Mouse (Mus musculus): ENCODE measurements at regions not wholly inside any gene's neighbourhood (a gene's known extent, or its start where the extent isn't known, plus 50 kb on each side); places are given as distances from the start of the nearest gene placed in this dataset.

DNA sequence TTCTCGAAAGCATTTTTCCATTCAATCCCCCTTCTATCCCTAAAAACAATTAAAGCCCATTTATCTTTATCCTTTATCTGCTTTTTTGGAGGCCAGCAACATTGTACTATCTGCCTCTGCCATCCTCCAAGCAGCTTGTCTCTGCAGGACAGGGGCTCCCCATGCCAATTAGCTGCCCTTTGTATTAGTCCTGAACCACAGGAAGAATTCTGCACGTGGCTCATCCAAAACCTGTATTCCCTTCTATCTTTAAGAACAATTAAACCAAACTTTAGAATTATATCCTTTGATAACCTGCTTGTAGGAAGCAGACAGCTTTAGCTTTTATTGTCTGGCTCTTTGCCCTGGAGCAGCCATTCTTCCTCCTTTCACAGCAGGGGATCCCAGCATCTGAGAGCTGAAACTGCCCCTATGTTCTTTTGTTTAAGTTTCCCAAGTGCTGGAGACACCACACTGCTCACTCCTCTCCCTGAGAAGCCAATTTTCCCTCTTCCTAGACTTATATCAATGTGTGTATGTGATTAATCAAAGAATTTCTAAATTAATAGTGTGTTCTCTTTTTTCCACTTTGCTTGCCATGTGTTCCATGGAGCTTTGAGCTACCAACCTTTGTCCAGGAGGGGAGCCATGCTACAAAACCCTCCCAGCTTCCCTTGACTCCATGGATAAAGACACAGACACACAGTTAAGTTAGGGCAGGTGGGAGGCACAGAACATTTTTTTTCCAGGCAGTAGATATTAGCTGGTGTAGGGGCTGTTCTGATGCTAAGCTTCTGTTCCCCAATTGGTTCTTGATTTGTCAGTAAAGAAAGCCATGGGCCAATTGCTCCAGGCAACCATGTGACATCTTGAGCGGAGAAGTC, 256.6 kb upstream of the Sema3a start:
- DNase-seq = no peak
- TF ChIP-seq CTCF (IDR thresholded peaks at IDR 0.05) = no peak
- Histone ChIP-seq H3K4me3 (no peak overlapping the region), H3K27ac (no peak overlapping the region)
- intact Hi-C loops (cut with DNase I) = no loop called here

DNA sequence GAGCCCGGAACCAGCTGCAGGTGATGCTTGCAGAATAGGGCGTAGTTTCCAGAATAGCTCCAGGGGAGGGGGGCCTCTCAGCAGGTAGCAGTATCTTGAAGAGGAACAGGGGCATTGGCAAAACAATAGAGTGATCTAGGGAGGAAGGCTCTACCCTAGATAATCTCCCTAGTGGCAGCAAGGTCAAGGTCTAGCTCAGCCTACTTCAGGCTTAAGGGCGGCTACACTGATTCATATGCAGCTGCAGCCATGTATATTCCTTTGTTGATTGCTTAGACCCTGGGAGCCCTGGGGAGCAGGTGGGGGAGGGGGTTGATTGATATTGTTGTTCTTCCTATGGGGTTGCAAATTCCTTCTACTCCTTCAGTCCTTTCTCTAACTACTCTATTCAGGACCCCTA, 252.3 kb upstream of the Sema3a start:
- TF ChIP-seq CTCF (IDR thresholded peaks at IDR 0.05) = no peak
- DNase-seq = no peak
- intact Hi-C loops (cut with DNase I) = no loop called here
- Histone ChIP-seq H3K4me3 (no peak overlapping the region), H3K27ac (no peak overlapping the region)

DNA sequence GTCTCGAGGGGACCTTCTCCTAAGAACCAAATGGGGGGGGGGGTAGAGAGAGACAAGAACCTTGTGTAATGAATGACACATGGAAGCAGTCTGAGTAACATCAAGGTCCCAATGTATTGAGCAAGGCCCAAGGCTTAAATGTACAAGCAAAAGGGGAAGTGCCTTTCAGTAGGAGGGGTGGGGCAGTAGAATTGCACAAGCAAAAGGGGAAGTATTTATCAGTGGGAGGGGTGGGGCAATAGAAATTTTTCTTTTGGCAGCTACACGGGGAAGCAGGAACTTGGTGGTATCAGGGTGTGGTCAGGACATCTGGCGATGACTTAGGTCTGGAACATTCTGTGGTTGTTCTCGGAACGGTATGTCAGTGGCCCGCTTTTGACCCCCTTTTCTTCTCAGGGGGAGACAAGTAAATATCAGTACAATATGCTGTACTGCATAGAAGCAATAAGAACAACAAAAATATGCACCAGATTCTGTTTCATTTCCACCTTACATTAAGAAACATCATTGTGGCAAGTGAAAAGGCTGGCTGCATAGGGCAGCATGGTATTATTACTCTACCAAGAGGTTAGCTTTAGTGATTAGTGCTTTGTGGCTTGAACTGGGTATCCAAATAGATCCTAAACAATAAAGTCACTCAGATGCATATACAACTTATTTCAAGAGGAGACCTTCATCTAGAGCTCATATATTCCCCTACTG, 247.5 kb upstream of the Sema3a start:
- intact Hi-C loops (cut with DNase I) = no loop called here
- no peak for DNase-seq
- Histone ChIP-seq H3K4me3 (no peak overlapping the region), H3K27ac (no peak overlapping the region)
- TF ChIP-seq CTCF (IDR thresholded peaks at IDR 0.05) = no peak

DNA sequence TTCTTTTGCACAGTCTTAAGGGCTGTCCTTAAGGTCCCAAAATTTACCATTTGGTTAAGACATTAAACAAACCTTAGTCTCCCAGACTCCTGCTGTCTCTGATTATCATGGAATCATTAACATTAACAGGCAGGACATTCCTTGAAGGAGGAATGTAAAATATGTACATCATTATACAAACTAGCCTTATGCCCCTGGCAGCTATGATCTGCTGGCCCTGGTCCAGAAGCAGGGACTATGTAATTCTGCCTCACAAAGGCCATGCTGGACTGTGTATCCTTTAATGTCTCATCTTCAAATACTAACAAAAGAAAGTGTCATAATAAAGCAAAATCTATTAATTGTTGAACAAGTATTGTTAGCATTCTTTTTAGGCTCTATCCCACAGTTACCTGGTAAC, 232.9 kb upstream of the Sema3a start:
- Histone ChIP-seq H3K4me3 (no peak overlapping the region), H3K27ac (no peak overlapping the region)
- no peak for TF ChIP-seq CTCF (IDR thresholded peaks at IDR 0.05)
- intact Hi-C loops (cut with DNase I) = no loop called here
- no peak for DNase-seq

DNA sequence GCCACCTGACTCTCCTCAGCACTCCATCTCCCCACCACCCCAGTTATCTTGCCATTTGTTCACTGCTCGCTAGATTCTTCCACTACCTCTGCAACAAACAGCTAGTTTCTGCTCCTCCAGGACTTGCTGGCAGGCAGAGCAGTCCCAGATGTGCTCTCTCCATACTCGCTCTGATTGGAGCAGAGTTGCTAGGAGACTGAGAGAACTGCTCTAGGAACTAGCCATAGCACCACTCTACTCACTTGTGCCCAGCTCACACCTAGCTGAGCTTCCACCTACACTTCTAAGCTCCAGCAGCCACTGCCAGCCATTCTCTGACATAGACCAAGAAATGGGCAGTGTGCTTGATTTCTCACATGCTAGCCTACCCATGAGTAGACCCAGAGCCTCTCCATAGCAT, 230.6 kb upstream of the Sema3a start:
- no peak for TF ChIP-seq CTCF (IDR thresholded peaks at IDR 0.05)
- intact Hi-C loops (cut with DNase I) = no loop called here
- no peak overlapping the region for H3K4me3 ChIP-seq
- H3K27ac ChIP-seq = no peak overlapping the region
- DNase-seq = no peak

DNA sequence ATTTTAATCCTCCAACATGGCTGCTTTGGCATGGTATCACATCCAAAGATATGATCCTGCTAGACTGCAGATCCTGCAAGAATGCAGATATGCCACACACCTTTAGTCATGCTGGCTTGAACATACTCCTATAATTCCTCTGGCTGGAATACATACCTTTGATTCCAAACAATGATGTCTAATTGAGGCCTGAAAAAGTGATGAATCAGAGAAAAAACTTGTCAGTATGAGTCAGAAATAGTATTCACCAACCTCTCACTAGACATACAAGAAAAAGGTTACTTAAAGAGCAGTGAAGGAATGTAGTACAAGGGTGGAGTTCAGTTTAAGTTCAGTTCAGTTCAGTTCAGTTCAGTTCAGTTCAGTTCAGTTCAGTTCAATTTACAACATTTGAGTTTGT, 214.5 kb upstream of the Sema3a start:
- Histone ChIP-seq H3K4me3 (no peak overlapping the region), H3K27ac (no peak overlapping the region)
- no peak for DNase-seq
- intact Hi-C loops (cut with DNase I) = no loop called here
- TF ChIP-seq CTCF (IDR thresholded peaks at IDR 0.05) = no peak

DNA sequence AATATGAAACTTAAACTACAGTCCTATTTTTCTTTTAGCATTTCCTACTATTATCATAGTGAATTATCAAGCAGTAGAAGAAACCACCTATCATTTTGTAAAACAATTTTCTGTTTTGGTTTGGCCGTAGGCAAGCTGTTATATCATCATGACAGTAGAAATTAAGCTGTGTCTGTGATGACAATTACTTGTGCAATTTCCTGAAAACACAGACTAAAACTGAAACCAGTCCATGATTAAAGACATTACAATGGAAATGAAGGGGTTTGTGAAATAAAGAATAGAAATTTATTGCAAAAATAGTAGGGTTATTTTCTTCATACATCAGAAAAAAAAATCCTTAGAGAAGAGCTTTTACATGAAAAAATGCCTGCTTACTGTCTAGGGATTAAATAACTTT, 210.8 kb upstream of the Sema3a start:
- DNase-seq = no peak
- Histone ChIP-seq H3K4me3 (no peak overlapping the region), H3K27ac (no peak overlapping the region)
- no peak for TF ChIP-seq CTCF (IDR thresholded peaks at IDR 0.05)
- intact Hi-C loops (cut with DNase I) = no loop called here

DNA sequence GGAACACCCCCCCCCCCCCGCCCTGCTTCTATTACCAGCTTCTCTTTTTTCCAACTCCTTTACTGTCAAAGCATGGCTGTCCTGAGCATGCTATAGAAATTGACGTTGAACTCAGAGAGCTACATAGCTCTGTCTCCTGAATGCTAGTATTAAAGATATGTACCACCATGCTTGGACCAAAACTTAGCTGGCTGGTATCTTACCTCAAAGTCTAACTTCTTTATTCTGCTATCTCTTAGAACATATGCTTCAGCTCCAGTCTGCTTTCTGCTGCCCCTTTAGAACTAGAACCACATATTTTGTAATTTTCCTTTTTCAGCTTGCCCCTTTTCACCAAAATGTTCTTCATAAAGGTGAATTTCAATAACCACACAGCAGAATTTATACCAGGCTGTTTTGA, 205.9 kb upstream of the Sema3a start:
- no peak for DNase-seq
- no peak for TF ChIP-seq CTCF (IDR thresholded peaks at IDR 0.05)
- intact Hi-C loops (cut with DNase I) = no loop called here
- Histone ChIP-seq H3K27ac (no peak overlapping the region), H3K4me3 (no peak overlapping the region)

DNA sequence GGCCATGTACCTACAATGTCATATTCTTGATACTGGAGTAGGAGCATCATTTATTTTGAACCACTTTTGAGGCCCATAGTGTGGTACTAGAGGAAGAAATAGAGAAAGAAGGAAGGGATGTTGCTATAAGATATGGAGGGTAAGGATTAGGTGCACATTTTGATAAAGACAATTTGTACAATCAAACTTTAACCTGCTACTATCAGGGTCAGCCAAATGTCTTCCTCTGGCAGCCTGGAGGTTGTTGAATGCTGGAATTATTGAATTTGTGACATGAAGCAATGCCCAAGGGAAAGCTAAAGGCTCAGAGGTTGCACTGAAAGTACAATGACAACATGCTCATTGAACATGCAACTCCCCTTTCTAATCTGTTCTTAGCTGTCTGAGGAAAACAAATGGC, 202.3 kb upstream of the Sema3a start:
- Histone ChIP-seq H3K4me3 (no peak overlapping the region), H3K27ac (no peak overlapping the region)
- TF ChIP-seq CTCF (IDR thresholded peaks at IDR 0.05) = no peak
- intact Hi-C loops (cut with DNase I) = no loop called here
- DNase-seq = no peak

DNA sequence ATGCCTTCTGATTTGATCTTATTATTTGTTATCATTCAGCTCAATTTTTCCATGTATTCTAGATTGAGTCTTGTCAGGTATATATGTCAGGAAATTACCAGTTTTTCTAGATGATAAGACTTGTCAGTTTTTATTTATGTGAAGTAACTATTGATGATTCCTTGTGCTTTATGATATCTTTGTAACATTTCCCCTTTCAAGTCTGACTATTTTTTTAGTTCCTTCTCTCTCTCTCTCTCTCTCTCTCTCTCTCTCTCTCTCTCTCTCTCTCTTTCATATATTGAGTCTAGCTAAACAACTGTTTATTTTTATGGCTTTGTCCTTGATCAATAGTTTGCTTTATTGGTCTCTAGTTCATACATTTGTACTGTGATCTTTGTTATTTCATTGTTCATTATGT, 199.7 kb upstream of the Sema3a start:
- intact Hi-C loops (cut with DNase I) = no loop called here
- Histone ChIP-seq H3K4me3 (no peak overlapping the region), H3K27ac (no peak overlapping the region)
- no peak for TF ChIP-seq CTCF (IDR thresholded peaks at IDR 0.05)
- no peak for DNase-seq

DNA sequence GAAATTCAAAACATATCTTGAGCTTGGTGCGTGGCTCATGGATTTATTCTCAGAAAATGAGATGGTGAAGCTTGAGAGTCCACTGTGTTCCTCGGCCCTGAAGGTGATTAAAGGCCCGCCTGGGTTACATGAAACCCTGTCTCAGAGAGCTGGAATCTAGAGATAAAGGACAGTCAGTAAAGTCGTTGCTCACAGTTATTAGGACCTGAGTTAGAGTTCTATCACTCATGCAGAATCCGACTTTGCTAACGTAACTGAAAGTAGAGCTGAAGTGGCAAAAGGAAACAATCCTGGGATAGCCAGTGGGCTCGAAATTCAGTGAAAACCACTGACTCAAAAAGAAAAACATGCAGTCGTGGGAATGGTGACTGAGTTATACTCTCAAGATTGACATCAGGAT, 198.9 kb upstream of the Sema3a start:
- no peak overlapping the region for H3K4me3 ChIP-seq
- intact Hi-C loops (cut with DNase I) = no loop called here
- H3K27ac ChIP-seq = no peak overlapping the region
- TF ChIP-seq CTCF (IDR thresholded peaks at IDR 0.05) = no peak
- no peak for DNase-seq

DNA sequence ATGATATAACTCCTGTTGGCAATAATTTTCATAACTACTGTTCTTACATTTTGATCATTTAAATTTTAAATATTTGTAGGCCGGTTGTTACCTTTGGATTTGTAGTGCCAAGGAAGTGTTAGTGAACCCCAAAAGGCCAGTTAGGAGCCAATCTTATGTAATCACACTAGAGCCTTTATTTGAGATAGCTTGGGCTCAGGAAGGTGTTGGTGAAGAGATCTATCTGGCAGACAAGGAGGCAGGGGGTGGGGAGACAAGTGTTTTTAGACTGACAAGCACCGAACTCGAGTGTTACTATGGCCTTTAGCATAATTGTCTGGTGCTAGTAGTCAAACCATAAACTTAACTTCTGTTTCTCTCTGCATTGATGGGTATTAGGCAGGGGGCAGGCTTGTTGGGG, 198.0 kb upstream of the Sema3a start:
- TF ChIP-seq CTCF (IDR thresholded peaks at IDR 0.05) = no peak
- no peak overlapping the region for H3K27ac ChIP-seq
- no peak for DNase-seq
- no peak overlapping the region for H3K4me3 ChIP-seq
- intact Hi-C loops (cut with DNase I) = no loop called here

DNA sequence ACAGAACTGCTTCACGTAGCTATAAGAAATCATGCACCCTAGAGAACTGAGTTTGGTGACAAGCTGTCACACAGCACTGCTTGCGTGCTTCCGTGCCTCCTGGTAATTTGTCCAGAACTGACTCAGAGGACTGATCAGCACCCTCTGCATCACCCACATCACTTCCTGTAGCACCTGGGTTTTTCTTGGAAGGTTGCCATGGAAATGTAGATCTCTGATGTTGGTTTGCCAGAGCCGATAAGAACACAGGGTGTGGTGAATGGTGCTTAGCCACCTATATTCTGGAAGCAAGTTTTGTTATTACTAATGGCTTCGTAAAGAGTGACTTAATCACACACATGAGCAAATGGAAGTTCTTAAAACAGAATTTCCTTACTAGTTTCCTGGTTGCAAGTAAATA, 188.2 kb upstream of the Sema3a start:
- intact Hi-C loops (cut with DNase I) = no loop called here
- H3K27ac ChIP-seq = no peak overlapping the region
- no peak for TF ChIP-seq CTCF (IDR thresholded peaks at IDR 0.05)
- no peak overlapping the region for H3K4me3 ChIP-seq
- peak; percentile 11 for DNase-seq

Measured in gastrocnemius, adult 2 months (tissue).